Mouse (Mus musculus) neural tube, embryonic 15.5 days (tissue): ENCODE measurements at regions not wholly inside any gene's neighbourhood (a gene's known extent, or its start where the extent isn't known, plus 50 kb on each side); places are given as distances from the start of the nearest gene placed in this dataset.
"Not testable (repeated sequence)": the region's sequence is repeated elsewhere in the genome, so short reads cannot be mapped to it uniquely, and the experiment has no call there.

Experiments used
- ATAC-seq: fragments of 200-750 bp; cut with Nextera tagmentation; 2 replicates; pipeline ENCODE4 v1.8.0; 2017; ENCODE audit warnings: mild to moderate bottlenecking, moderate TSS enrichment, moderate library complexity; ENCODE audit not compliant: low FRiP score
- H3K27ac ChIP-seq: fragments of 300-500 bp; sonication (generic); replicated peaks from 2 replicates; pipeline ENCODE4 v1.5.1; 2015; ENCODE audit warnings: mild to moderate bottlenecking, inconsistent platforms
- H3K27me3 ChIP-seq: fragments of 300-500 bp; sonication (generic); replicated peaks from 2 replicates; pipeline ENCODE4 v1.6.1; 2015; ENCODE audit warnings: inconsistent platforms
- H3K36me3 ChIP-seq: fragments of 300-500 bp; sonication (generic); 2 replicates; pipeline ENCODE4 v1.6.1; 2015; ENCODE audit warnings: inconsistent platforms
- H3K4me1 ChIP-seq: fragments of 300-500 bp; sonication (generic); 2 replicates; pipeline ENCODE4 v1.6.1; 2015; ENCODE audit warnings: inconsistent platforms
- H3K4me2 ChIP-seq: fragments of 300-500 bp; sonication (generic); 2 replicates; pipeline ENCODE4 v1.6.1; 2015; ENCODE audit warnings: inconsistent platforms, mild to moderate bottlenecking, moderate library complexity
- H3K4me3 ChIP-seq: fragments of 300-500 bp; sonication (generic); replicated peaks from 2 replicates; pipeline ENCODE4 v1.5.1; 2015; ENCODE audit warnings: mild to moderate bottlenecking, inconsistent platforms
- H3K9ac ChIP-seq: fragments of 300-500 bp; sonication (generic); replicated peaks from 2 replicates; pipeline ENCODE4 v1.6.1; 2015; ENCODE audit warnings: mild to moderate bottlenecking, inconsistent platforms
- H3K9me3 ChIP-seq: fragments of 300-500 bp; sonication (generic); replicated peaks from 2 replicates; pipeline ENCODE4 v1.6.1; 2016; ENCODE audit warnings: inconsistent platforms
- WGBS: fragments of 180-500 bp; shearing (Covaris S2); methylation state at CpG from one replicate; pipeline ENCODE4 v1.1.7; 2015; ENCODE audit warnings: mixed read lengths; 5-methylcytosine and 5-hydroxymethylcytosine counted together

- Histone ChIP-seq H3K9ac (no peak overlapping the region), H3K4me1 (no peaks in the 10 kb centered on the region), H3K4me3 (no peak overlapping the region), H3K4me2 (no peak overlapping the region), H3K36me3 (no peaks in the 10 kb centered on the region), H3K27me3 (no peaks in the 10 kb centered on the region), H3K27ac (no peak overlapping the region), H3K9me3 (no peaks in the 10 kb centered on the region)
- ATAC-seq, result no peak
- 20% methylated on average over 5 of the region's 5 CpGs for WGBS
These were observed 4717.3 kb downstream of the 9330182O14Rik start for GRCm38 (mm10) chr15:44851346-44852064.

- ATAC-seq, result no peak
- Histone ChIP-seq H3K9me3 (no peaks in the 10 kb centered on the region), H3K27me3 (no peaks in the 10 kb centered on the region), H3K9ac (no peak overlapping the region), H3K4me3 (no peak overlapping the region), H3K36me3 (no peaks in the 10 kb centered on the region), H3K4me1 (no peaks in the 10 kb centered on the region), H3K4me2 (no peak overlapping the region), H3K27ac (no peak overlapping the region)
- WGBS, result 44% methylated on average over 1 of the region's 1 CpGs
These were observed 4722.9 kb downstream of the 9330182O14Rik start for GRCm38 (mm10) chr15:44857080-44857479.

- H3K27ac ChIP-seq, result no peak overlapping the region
- no peak overlapping the region for H3K4me3 ChIP-seq
- no peak for ATAC-seq
- WGBS, result 48% methylated on average over 3 of the region's 3 CpGs
- no peaks in the 10 kb centered on the region for H3K36me3 ChIP-seq
- H3K4me2 ChIP-seq, result no peak overlapping the region
- H3K27me3 ChIP-seq, result no peaks in the 10 kb centered on the region
- no peaks in the 10 kb centered on the region for H3K4me1 ChIP-seq
- no peak overlapping the region for H3K9ac ChIP-seq
- H3K9me3 ChIP-seq, result no peaks in the 10 kb centered on the region
These were observed 4725.2 kb downstream of the 9330182O14Rik start for GRCm38 (mm10) chr15:44859369-44859768.

GRCm38 (mm10) chr15:44860204-44860806 lies 4726.1 kb downstream of the 9330182O14Rik start:
- no peak for ATAC-seq
- no peaks in the 10 kb centered on the region for H3K4me1 ChIP-seq
- H3K27ac ChIP-seq, result no peak overlapping the region
- no peak overlapping the region for H3K4me2 ChIP-seq
- 55% methylated on average over 1 of the region's 1 CpGs for WGBS
- no peak overlapping the region for H3K4me3 ChIP-seq
- no peak overlapping the region for H3K9ac ChIP-seq
- no peaks in the 10 kb centered on the region for H3K27me3 ChIP-seq
- no peaks in the 10 kb centered on the region for H3K36me3 ChIP-seq
- no peaks in the 10 kb centered on the region for H3K9me3 ChIP-seq

GRCm38 (mm10) chr15:44868537-44868936 lies 4734.4 kb downstream of the 9330182O14Rik start:
- H3K4me2 ChIP-seq, result no peak overlapping the region
- no peaks in the 10 kb centered on the region for H3K27me3 ChIP-seq
- no peaks in the 10 kb centered on the region for H3K9me3 ChIP-seq
- no peak overlapping the region for H3K27ac ChIP-seq
- no peaks in the 10 kb centered on the region for H3K36me3 ChIP-seq
- ATAC-seq, result no peak
- 86% methylated on average over 3 of the region's 3 CpGs for WGBS
- H3K4me1 ChIP-seq, result no peaks in the 10 kb centered on the region
- no peak overlapping the region for H3K9ac ChIP-seq
- H3K4me3 ChIP-seq, result no peak overlapping the region

GRCm38 (mm10) chr15:44869023-44869422 lies 4734.9 kb downstream of the 9330182O14Rik start:
- Histone ChIP-seq H3K9me3 (no peaks in the 10 kb centered on the region), H3K4me3 (no peak overlapping the region), H3K4me1 (no peaks in the 10 kb centered on the region), H3K9ac (no peak overlapping the region), H3K27ac (no peak overlapping the region), H3K27me3 (no peaks in the 10 kb centered on the region), H3K36me3 (no peaks in the 10 kb centered on the region), H3K4me2 (no peak overlapping the region)
- no peak for ATAC-seq
- 80% methylated on average over 4 of the region's 4 CpGs for WGBS

GRCm38 (mm10) chr15:44869672-44870071 lies 4735.5 kb downstream of the 9330182O14Rik start:
- no peak overlapping the region for H3K9ac ChIP-seq
- H3K4me3 ChIP-seq, result no peak overlapping the region
- H3K27me3 ChIP-seq, result no peaks in the 10 kb centered on the region
- H3K36me3 ChIP-seq, result no peaks in the 10 kb centered on the region
- no peaks in the 10 kb centered on the region for H3K9me3 ChIP-seq
- H3K4me2 ChIP-seq, result no peak overlapping the region
- ATAC-seq, result no peak
- 78% methylated on average over 2 of the region's 2 CpGs for WGBS
- no peaks in the 10 kb centered on the region for H3K4me1 ChIP-seq
- H3K27ac ChIP-seq, result no peak overlapping the region

- H3K4me2 ChIP-seq, H3K4me3 ChIP-seq, H3K4me1 ChIP-seq, ATAC-seq, H3K9ac ChIP-seq, H3K27me3 ChIP-seq, H3K9me3 ChIP-seq, H3K36me3 ChIP-seq, H3K27ac ChIP-seq: not testable (repeated sequence)
- WGBS, result 89% methylated on average over 3 of the region's 3 CpGs
These were observed 4736.8 kb downstream of the 9330182O14Rik start for GRCm38 (mm10) chr15:44870934-44871333.

GRCm38 (mm10) chr15:44882219-44882618 lies 4748.1 kb downstream of the 9330182O14Rik start:
- Histone ChIP-seq H3K4me1 (no peaks in the 10 kb centered on the region), H3K27me3 (no peaks in the 10 kb centered on the region), H3K9me3 (no peaks in the 10 kb centered on the region), H3K36me3 (0 out of 2 replicates have a peak, but pooled peaks cover 3% of the 10 kb centered on the region), H3K4me3 (no peak overlapping the region), H3K9ac (no peak overlapping the region), H3K4me2 (no peak overlapping the region), H3K27ac (no peak overlapping the region)
- ATAC-seq, result no peak
- 88% methylated on average over 4 of the region's 4 CpGs for WGBS

- H3K4me3 ChIP-seq, result no peak overlapping the region
- H3K4me1 ChIP-seq, result no peaks in the 10 kb centered on the region
- no peak overlapping the region for H3K9ac ChIP-seq
- H3K4me2 ChIP-seq, result no peak overlapping the region
- H3K36me3 ChIP-seq, result no peaks in the 10 kb centered on the region
- H3K27ac ChIP-seq, result no peak overlapping the region
- H3K9me3 ChIP-seq, result no peaks in the 10 kb centered on the region
- H3K27me3 ChIP-seq, result no peaks in the 10 kb centered on the region
- 35% methylated on average over 1 of the region's 1 CpGs for WGBS
- no peak for ATAC-seq
These were observed 4757.4 kb downstream of the 9330182O14Rik start for GRCm38 (mm10) chr15:44891544-44891943.

- WGBS, result 55% methylated on average over 1 of the region's 1 CpGs
- ATAC-seq, result no peak
- H3K4me3 ChIP-seq, result no peak overlapping the region
- H3K4me2 ChIP-seq, result no peak overlapping the region
- H3K27me3 ChIP-seq, result no peaks in the 10 kb centered on the region
- no peak overlapping the region for H3K27ac ChIP-seq
- no peaks in the 10 kb centered on the region for H3K9me3 ChIP-seq
- H3K9ac ChIP-seq, result no peak overlapping the region
- H3K4me1 ChIP-seq, result no peaks in the 10 kb centered on the region
- no peaks in the 10 kb centered on the region for H3K36me3 ChIP-seq
These were observed 4762.1 kb downstream of the 9330182O14Rik start for GRCm38 (mm10) chr15:44896220-44896619.

GRCm38 (mm10) chr15:44897572-44897971 lies 4763.4 kb downstream of the 9330182O14Rik start:
- no peak for ATAC-seq
- H3K9ac ChIP-seq, result no peak overlapping the region
- H3K36me3 ChIP-seq, result no peaks in the 10 kb centered on the region
- H3K4me1 ChIP-seq, result no peaks in the 10 kb centered on the region
- H3K27me3 ChIP-seq, result no peaks in the 10 kb centered on the region
- H3K27ac ChIP-seq, result no peak overlapping the region
- H3K9me3 ChIP-seq, result no peaks in the 10 kb centered on the region
- no peak overlapping the region for H3K4me3 ChIP-seq
- no peak overlapping the region for H3K4me2 ChIP-seq
- WGBS, result 92% methylated on average over 1 of the region's 1 CpGs
